Mouse (Mus musculus) embryo, embryonic 10 days (tissue): ENCODE results near the gene Traf3ip2.

Source experiments
- DNase-seq: peaks from one replicate; pipeline ENCODE4 v3.0.0-alpha.2; 2015; ENCODE audit warnings: low spot score

The Traf3ip2 gene

GRCm38 (mm10) chr10:39633379-39633778 lies 20.6 kb downstream of the Traf3ip2 start:
- no peak for DNase-seq

- DNase-seq = no peak
Observed at GRCm38 (mm10) chr10:39634423-39635101, 21.8 kb downstream of the Traf3ip2 start.

GRCm38 (mm10) chr10:39638862-39639261 lies 26.1 kb downstream of the Traf3ip2 start:
- DNase-seq = peak; percentile 79

DNA sequence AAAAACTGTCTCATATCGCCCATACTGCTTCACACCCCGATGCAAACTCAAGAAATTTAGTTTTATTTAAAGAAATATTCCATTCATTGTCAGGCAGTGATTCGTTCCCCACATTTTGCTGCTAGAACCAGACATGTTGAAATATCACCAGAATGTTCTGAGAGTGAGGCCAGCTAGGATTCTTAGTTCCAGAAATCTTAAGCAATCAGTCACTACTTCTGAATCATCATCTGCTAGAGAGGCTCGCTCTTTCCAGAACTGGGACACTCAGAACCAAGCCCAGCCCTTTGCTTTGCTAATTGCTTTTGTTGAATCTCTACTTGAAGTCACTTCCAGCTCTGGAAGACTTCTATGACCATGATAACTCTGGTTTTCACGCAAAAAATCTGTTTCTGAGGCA lies 27.0 kb downstream of the Traf3ip2 start:
- DNase-seq = no peak

DNA sequence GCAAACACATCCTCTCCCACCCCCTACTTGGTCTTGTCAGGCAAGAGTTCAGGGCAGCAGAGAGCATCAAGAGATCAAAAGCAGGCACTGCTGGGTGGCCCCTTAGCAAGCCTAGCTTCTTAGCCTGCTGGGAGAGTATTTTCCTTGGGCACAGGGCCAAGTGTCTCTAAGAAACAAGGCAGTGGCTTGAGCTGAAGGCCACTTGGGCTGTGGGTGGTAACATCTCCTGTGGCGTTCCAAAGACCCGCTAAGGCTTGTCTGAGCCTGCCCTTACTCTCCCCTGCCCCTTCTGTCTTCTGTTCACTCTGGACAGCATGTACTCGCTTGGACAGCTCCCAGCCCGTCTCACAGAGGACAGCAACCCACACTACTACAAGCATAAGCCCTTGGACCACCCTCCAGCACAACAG lies 28.1 kb downstream of the Traf3ip2 start:
- peak; percentile 74 for DNase-seq

GRCm38 (mm10) chr10:39645789-39646628 lies 33.3 kb downstream of the Traf3ip2 start:
- peak; percentile 19 for DNase-seq

- DNase-seq = peak; percentile 41
Observed at GRCm38 (mm10) chr10:39646629-39647019, 33.9 kb downstream of the Traf3ip2 start.

DNA sequence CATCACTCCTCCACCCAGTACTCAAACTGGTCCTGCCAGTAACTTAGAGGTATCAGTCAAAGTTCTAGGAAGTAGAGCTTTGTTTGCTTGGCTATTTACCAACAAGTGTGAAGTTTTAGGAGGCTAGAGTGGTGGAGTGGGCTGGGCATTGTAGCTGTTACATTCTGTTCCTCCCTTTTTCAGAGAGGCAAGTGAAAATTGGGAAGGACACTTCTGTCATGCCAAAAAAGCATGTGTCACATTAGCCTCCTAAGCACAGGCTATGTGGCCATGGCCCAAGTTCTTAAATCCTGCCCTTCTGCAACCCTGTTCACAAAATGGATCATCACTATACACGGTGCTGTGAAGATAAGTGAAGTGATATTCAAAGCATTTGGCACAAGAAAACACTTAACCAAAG lies 34.4 kb downstream of the Traf3ip2 start:
- no peak for DNase-seq

DNA sequence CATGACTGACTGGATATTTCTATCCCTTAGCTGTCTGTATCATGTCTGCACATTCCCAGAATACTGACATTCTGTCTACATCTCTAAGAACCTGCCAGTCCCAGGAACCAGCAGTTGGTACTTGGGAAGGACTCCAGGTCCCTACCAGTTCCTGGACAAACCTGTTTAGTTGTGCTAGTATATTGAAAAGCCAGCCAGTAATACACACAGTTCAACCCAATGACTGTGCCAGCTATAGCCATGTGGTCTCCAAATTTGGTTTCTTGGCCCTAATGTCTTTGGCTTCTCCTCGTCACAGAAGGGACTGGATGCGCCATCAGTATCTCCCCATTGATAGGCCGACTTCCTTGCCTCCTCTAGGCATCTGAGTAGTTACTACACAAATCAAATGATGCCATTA lies 35.5 kb downstream of the Traf3ip2 start:
- DNase-seq = no peak

- no peak for DNase-seq
Observed at GRCm38 (mm10) chr10:39649550-39649949, 36.8 kb downstream of the Traf3ip2 start.

DNA sequence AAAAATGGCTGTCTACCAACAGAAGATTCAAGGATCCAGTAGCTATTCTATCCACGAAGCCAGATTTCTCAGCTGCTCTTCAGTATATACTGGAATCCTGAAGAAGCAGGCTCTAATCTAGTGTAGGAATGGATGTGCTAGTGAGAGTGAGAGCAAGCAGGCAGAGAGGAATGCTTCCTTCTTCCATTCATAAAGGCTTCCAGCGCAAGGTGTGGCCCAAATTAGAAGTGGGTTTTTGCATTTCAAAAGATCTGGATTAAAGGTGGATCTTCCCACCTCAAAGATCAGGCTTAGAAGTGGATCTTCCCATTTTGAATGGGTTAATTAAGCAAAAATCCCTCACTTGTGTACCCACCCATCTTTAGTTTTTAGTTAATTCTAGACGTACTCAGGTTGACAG lies 37.6 kb downstream of the Traf3ip2 start:
- no peak for DNase-seq

DNA sequence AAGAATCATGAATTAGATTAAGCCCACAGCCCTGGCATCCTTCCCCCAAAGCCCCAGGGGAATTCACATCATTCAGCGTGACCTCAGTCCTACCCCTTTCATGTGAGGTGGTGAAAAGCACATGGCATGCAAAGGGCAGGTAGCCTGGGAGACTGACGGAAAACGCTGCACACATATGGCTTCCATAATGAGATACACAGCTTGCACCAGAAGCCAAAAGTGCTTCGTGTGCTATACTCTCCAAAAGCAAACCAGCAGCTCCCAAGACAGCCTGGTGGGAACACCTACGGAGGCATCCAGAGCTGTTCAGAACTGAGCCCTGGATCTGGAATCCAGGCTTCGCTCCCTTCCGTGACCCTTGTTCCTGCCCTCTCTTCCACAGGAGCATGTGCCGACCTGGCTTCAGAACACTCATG lies 41.3 kb downstream of the Traf3ip2 start:
- DNase-seq = peak; percentile 67

DNA sequence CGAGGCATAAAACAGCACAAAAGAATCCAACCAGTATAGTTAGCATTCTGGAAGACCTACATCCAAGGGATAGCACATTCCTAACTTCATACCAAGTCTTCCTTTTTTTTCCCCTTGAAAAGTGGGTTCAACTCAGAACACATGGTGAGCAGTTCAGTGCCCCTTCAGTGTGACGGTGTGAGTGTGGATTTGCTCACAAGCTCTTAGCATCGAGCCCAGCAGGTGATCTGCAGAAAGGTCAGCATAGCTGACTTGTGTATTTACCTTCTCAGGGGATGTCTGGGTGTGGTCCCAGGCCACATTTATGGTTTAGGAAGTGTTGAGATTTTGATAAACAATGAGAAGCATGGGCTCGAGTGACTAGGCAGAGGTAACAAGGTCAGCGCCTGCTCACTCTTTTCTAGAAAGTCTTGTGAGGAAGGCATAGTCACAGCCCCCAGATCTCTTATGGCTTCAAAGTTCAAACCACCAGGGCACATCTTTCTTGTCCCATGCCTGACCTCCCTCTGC lies 46.2 kb downstream of the Traf3ip2 start:
- peak; percentile 70 for DNase-seq

GRCm38 (mm10) chr10:39659411-39660268 lies 46.9 kb downstream of the Traf3ip2 start:
- DNase-seq = peak; percentile 82

DNA sequence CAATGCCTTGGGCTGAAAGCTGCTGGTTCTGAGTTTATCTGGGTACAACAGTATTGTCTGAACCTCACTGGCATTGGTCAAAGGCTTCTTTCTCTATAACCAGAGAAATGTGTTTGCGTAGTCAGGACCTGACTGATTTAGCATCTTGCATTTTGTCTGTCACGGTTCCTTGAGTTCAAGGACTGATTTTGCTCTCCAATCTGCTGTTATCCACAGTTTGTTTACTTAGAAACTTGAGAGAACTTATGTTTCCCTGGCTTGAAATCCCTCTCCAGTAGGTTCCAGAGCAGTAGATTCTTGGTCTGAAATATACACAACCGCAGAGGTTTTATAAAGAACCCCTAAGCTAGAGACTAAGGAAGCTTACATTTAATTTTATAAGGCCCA lies 47.5 kb downstream of the Traf3ip2 start:
- DNase-seq = peak; percentile 31

DNA sequence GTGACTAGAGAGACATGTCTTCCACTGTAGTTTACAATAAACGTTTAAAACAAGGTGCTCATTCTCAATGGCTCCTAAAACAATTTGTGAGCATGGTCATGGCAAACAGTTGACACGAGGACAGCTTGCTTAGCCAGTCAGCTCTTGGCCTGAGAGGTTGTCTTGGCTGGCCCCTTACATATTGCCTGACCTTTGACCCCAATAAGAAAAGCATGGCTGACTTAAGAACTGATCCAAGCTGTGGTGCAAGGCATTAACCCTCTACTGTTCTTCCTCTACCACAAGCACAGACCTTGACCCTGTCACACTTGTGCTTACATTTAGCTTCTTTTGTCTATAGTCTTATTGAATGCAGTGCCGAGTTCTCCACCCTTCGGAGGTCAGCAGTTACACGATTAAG lies 48.0 kb downstream of the Traf3ip2 start:
- DNase-seq = peak; percentile 75

- no peak for DNase-seq
Observed at GRCm38 (mm10) chr10:39665071-39665502, 52.4 kb downstream of the Traf3ip2 start.

DNA sequence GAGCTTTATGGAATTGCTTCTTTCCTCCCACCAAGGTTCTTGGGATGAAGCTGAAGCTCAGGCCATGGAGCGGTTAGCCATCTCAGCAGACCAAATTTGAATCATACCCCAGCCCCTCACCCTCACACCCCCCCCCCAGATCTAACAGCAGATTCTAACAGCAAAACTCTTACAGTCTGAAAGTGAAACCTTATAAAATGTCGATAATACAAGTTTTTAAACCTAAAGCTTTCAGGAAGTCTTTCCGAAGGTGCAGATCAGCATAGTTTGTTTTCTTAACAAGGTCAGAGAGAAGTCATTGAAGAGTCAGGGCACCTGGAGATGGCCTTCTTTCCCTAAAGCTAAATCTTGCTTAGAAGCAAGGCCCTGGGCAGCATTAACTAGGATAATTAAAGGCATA lies 53.3 kb downstream of the Traf3ip2 start:
- DNase-seq = no peak

- DNase-seq = no peak
Observed at GRCm38 (mm10) chr10:39671451-39671850, 58.7 kb downstream of the Traf3ip2 start.

- DNase-seq = peak; percentile 79
Observed at GRCm38 (mm10) chr10:39672547-39673051, 59.9 kb downstream of the Traf3ip2 start.

DNA sequence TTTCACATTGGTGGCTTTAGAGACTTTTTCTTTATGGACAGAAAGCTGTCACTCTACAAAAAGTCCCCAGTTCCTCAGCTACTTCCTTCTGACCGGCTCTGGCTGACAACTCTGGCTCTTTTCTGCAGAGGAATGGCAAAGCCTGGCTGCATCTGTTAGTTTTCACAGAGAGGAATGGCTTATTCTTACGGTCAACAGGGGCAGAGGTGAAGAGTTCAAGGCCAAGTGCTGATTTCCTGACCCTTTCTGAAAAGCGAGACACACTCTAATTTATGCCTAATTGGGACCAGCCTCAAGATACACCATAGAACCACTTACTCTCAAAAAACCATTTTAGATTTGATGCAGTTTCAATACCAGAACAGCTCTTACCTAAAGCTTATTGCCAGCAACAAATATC lies 61.4 kb downstream of the Traf3ip2 start:
- DNase-seq = peak; percentile 79

GRCm38 (mm10) chr10:39674766-39675165 lies 62.0 kb downstream of the Traf3ip2 start:
- DNase-seq = peak; percentile 39
